Mouse (Mus musculus) cerebellum, adult 2 months (tissue): ENCODE results near the gene Top1.

Experiments used
- CTCF ChIP-seq: fragments of 200-500 bp; IDR thresholded peaks from 2 replicates; pipeline ENCODE4 v1.5.1; 2011; ENCODE audit warnings: low read depth, mild to moderate bottlenecking, control low read depth, low read length, moderate library complexity, borderline replicate concordance; ENCODE audit not compliant: insufficient read depth
- POLR2A ChIP-seq: fragments of 200-500 bp; IDR thresholded peaks from 2 replicates; pipeline ENCODE4 v1.6.1; 2011; ENCODE audit warnings: low read length, control low read depth, borderline replicate concordance; ENCODE audit not compliant: insufficient read depth

GRCm38 (mm10) chr2:160734331-160734730 lies 88.6 kb downstream of the Top1 start:
- TF ChIP-seq CTCF (no peak), POLR2A (no peak)
